Mouse (Mus musculus): Measurements from ENCODE around the gene Foxn3.

The Foxn3 gene

DNA sequence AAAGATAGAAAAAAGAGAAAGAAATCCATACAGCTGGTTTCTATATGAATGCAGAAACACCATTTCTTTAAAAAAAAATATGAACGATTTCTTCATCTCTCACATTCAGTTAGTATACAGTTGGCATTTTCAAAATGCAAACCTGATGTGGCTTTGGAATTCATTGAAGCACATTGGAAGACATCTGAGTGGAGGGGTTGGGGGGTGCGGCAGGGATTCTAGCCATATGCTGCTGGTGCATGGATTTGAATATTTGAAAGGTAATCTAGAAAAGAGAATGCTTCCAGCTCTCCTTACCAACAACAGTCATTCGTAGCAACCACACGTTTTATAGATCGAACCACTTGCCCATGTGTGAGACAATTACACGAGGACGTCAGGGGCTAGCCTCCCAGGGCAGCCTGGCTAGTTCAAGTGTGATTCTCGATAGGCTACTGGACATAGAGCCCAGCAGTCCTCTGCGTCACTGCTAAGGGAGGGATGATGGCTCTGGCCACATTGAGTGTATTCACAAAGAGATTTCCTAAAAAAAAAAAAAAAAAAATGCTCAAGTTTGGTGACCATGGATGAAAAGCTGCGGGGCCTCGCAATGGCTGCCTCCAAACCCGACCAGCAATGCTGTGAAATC, 96.0 kb downstream of the Foxn3 start:
- DNase-seq (ENCODE audit: low read depth, low spot score): no peak

- DNase-seq (ENCODE audit: low read depth, low spot score): no peak
Measured at GRCm38 (mm10) chr12:99466426-99466825, 97.0 kb downstream of the Foxn3 start.

DNA sequence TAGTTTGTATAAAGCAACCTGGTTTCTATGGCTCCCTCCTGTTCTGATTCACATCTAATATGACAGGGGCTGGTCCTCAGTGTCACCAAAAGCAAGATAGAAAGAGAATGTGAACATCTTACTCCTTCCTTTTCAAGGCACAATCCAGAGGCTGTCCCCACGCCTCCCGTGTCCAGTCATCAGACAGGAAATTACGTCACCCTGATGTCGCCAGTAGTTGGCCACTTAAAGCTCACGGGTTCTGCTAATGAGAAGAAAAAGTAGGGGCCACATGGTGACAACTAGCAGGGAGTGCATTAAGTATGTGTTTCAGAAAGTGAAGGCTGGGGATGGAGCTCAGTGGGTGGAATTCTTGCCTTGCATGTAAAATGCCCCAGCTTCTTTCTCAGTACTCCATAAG, 99.1 kb downstream of the Foxn3 start:
- no peak for DNase-seq (ENCODE audit: low read depth, low spot score)

GRCm38 (mm10) chr12:99462846-99463245, 100.5 kb downstream of the Foxn3 start:
- DNase-seq (ENCODE audit: low read depth, low spot score): no peak

- no peak for DNase-seq (ENCODE audit: low read depth, low spot score)
Measured at GRCm38 (mm10) chr12:99462302-99462701, 101.1 kb downstream of the Foxn3 start.

DNA sequence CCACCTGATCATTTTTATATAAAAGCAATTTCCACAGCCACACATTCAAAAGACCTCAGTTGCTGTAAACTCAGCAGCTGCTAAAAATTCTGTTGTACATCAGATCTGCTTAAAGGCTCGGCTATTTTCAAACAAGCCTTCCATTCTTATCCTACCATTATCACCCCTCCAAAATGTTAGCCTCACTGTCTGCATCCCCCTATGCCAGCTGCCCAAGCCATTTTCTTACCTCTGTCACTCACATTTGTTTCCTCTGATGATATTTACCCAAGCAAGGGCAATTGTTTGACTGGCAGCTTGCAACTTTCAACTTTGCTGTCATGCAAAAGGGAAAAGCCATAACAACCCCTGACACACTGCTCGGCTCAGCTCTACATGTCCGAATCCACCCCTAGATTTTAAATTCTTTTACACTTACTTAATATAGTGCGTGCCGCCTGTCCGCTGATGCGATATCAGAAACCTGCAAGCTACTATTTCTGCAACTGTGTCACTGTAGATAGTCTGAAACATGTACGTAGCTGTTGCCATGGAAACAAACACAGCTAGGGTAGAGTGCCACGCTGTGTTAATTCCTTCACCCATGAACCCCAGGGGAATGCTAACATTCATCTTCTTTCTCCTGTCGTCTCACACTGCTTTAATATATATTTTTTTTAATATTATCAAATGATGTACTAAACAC, 105.7 kb downstream of the Foxn3 start:
- no peak for DNase-seq (ENCODE audit: low read depth, low spot score)

DNA sequence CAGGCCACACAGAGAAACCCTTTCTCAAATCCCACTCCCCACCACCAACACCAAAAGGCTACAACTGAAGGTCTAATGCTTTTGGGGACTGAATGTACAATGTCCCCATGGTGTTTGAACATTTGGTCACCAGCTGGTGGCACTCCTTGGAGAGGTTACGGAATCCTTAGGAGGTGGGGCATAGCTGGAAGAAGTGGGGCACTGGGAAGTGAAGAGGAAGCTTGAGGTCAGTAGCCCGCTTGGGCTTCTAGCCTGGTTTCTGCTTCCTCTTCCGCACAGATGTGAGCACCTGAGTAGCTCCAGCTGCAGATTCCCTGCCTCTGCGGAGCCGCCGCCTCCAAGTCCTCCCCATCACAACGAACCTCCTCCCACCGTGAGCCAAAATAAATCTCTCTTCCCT, 107.8 kb downstream of the Foxn3 start:
- no peak for DNase-seq (ENCODE audit: low read depth, low spot score)

- DNase-seq (ENCODE audit: low read depth, low spot score): no peak
Measured at GRCm38 (mm10) chr12:99454394-99454793, 109.0 kb downstream of the Foxn3 start.

DNA sequence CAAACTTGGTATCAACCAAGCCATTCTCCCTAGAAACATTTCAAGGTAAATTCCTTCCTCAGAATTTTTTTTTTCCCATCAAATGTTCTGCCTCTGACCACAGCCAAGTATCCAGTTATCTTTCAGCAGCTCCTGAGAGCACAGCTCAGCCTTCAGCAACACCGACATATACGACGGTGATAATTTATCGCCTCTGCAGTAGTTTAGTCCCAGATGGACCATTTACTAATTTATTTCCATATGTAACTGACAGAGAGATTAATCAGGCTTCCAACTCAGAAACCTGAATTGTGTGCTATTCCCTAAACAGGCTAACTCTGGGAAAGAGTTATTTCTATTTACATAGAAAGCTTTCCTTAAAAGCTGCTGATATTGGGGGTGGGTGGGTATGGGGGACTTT, 109.6 kb downstream of the Foxn3 start:
- DNase-seq (ENCODE audit: low read depth, low spot score): no peak

DNA sequence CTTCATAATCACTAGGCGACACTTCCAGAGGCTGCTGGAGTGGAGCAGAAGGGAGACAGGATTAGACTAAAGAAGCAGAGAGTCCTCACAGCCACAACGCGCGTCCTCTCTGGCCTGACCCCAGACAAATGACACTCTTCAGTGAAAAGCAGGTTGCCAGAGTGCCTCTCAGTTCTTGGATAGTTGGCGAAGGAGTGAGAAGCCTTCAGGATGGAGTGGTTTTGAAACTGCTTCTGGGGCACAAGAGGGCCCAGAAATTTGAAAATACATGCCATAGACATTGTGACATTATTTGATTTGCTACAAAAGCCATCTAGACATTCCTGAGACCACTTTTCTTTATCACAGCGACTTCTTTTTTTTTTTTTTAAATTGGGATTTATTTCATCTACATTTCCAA, 113.3 kb downstream of the Foxn3 start:
- no peak for DNase-seq (ENCODE audit: low read depth, low spot score)

GRCm38 (mm10) chr12:99447791-99448190, 115.6 kb downstream of the Foxn3 start:
- no peak for DNase-seq (ENCODE audit: low read depth, low spot score)

GRCm38 (mm10) chr12:99445018-99445674, 118.2 kb downstream of the Foxn3 start:
- DNase-seq (ENCODE audit: low read depth, low spot score): no peak

- no peak for DNase-seq (ENCODE audit: low read depth, low spot score)
Measured at GRCm38 (mm10) chr12:99442819-99443218, 120.6 kb downstream of the Foxn3 start.

- no peak for DNase-seq (ENCODE audit: low read depth, low spot score)
Measured at GRCm38 (mm10) chr12:99440953-99441352, 122.4 kb downstream of the Foxn3 start.

DNA sequence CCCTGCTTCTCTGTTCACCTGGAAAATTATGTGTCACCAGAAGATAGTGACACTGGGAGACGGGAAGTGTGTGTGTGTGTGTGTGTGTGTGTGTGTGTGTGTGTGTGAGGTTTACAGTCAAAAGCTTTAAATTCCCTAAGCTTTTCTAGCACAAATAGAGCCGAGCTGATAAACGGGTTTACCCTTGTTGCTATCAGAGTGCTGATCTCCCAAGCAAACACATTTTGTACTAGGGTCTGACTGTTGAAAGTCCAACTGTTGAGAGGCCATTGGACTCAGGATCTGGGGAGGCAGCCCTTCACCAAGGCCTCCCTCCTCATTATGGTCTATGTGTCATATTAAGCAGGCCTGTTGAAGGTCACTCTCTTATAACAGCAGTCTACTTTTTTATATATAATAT, 123.4 kb downstream of the Foxn3 start:
- no peak for DNase-seq (ENCODE audit: low read depth, low spot score)

DNA sequence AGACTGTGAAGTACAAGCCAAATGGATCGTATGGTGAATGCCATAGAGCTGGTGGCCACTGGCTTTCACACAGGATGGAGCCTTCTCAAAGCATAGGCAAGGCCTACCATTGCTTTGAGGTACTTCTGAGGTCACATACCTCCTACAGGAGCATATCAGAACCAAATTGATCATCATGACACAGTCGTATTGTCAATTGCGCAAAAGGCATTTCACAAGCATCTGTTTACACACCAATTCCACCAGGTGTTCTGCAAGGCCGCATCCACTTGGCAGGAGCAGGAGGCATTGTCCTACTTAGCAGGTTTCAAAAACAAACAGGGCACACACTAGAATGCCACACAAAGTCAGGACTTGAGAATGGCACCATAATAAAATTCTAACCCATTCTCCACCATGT, 128.2 kb downstream of the Foxn3 start:
- DNase-seq (ENCODE audit: low read depth, low spot score): no peak

DNA sequence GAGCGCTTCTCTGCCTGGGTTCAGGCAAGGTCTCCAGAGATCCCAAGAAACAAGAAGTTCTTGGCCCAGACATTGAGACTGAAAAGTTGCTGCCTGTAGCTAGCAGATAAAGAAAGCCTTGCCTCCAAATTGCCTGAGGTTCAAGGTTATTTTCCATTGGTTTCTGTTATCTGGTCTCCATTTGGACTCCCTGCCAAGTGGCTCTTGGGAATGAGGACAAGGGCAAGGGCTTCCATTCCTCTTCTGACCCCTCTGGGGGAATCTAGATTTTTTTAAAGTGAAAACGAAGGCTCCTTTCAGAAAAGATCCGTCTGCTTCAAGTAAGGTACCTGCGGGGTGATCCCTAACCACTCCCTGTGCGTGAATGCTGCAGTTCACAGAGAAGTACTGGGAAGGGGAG, 130.0 kb downstream of the Foxn3 start:
- no peak for DNase-seq (ENCODE audit: low read depth, low spot score)

GRCm38 (mm10) chr12:99431541-99431940, 131.8 kb downstream of the Foxn3 start:
- no peak for DNase-seq (ENCODE audit: low read depth, low spot score)

GRCm38 (mm10) chr12:99430992-99431391, 132.4 kb downstream of the Foxn3 start:
- DNase-seq (ENCODE audit: low read depth, low spot score): no peak

- DNase-seq (ENCODE audit: low read depth, low spot score): no peak
Measured at GRCm38 (mm10) chr12:99429101-99429500, 134.3 kb downstream of the Foxn3 start.

- DNase-seq (ENCODE audit: low read depth, low spot score): no peak
Measured at GRCm38 (mm10) chr12:99426207-99426916, 137.0 kb downstream of the Foxn3 start.

DNA sequence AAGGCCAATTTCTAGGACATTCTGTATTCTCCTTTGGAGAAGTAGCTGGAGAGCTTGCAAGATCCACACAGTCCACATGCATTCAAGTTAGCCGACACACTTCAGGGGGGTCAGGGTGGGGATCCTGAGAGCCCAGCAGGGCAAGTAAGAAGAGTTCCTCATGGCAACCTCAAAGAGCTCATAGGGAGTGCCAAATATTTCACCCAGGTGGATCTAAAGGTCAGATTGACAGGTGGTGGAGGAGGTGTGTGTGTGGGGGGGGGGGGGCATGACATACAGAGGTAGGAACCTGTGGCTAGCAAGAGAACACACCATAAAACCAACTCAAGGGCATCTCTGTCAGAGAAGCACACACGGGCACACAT, 144.0 kb downstream of the Foxn3 start:
- no peak for DNase-seq (ENCODE audit: low read depth, low spot score)
